Mouse (Mus musculus) lung, postnatal 0 days (tissue): Measurements from ENCODE around the gene Sec14l3.

Experiments used
- CTCF ChIP-seq: IDR thresholded peaks from 2 replicates; pipeline ENCODE4 v1.5.1; 2016; ENCODE audit warnings: antibody characterized with exemption, mild to moderate bottlenecking
- EP300 ChIP-seq: IDR thresholded peaks from 2 replicates; pipeline ENCODE4 v1.6.1; 2016; ENCODE audit warnings: antibody characterized with exemption, mild to moderate bottlenecking, control low read depth

GRCm38 (mm10) chr11:4099447-4099846 is 34.8 kb downstream of the Sec14l3 start:
- TF ChIP-seq CTCF, result no peak
- no peak for TF ChIP-seq EP300
